Mouse (Mus musculus): ENCODE data around the gene Tead4. TPM values are rescaled to one million over a fixed set of nuclear protein-coding genes. Genes with fewer than 3 reads are reported as not detected.

Gene Tead4
- 4.2 and 5.4 TPM in 2 replicates for polyA plus RNA-seq (2015; fragmentation: Nextera tagmentation; extraction: Ambion mirVana)

GRCm38 (mm10) chr6:128300134-128301001 is at the start of gene Tead4:
TSS of gene Tead4 (minus strand) at chr6:128300823.
- H3K9ac ChIP-seq: peak within 1 kb of the TSS; percentile 73
- H3K9me3 ChIP-seq: peaks cover 5% of the 10 kb centered on the region; the same call in 1 of the 2 replicates
- peak within 1 kb of the TSS; percentile 70 for H3K4me3 ChIP-seq
- no peak within 1 kb of the TSS for H3K27ac ChIP-seq
- peak within 1 kb of the TSS; percentile 98 for H3K4me2 ChIP-seq (replicated peaks)
- under 1% methylated on average over 77 of the region's 81 CpGs for WGBS
- H3K27me3 ChIP-seq: peaks cover 54% of the 10 kb centered on the region
- H3K4me1 ChIP-seq: peaks cover 35% of the 10 kb centered on the region
- H3K36me3 ChIP-seq: no peaks in the 10 kb centered on the region
- peak; percentile 80 for ATAC-seq (ENCODE audit: low FRiP score, low read depth)

DNA sequence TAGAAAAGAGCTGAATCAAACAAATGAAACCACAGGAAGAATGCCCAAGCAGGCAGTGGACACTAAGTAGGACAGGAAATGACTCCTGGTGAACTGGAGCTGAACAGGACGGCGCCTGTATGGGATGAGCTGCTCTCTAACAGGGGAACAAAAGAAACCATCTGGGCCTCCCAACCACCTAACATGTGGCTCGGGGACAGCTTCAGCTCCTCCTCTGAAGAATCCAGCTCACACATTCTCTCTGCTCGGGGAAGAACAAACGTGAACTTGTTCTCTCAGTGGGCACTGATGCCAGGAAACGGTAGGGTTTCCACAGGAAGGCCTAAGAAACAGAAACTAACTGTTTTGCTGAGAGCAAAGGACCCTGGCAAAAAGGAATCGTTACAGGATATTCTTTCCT is 49.1 kb upstream of the Tead4 start:
- Histone ChIP-seq H3K36me3 (peaks cover 21% of the 10 kb centered on the region), H3K9me3 (no peaks in the 10 kb centered on the region), H3K27ac (no peak overlapping the region), H3K4me3 (no peak overlapping the region), H3K27me3 (no peaks in the 10 kb centered on the region), H3K4me1 (peaks cover 16% of the 10 kb centered on the region), H3K9ac (no peak overlapping the region), H3K4me2 (replicated peaks) (no peak overlapping the region)
- 62% methylated on average over 7 of the region's 7 CpGs for WGBS
- no peak for ATAC-seq (ENCODE audit: low FRiP score, low read depth)

- Histone ChIP-seq H3K27ac (no peak overlapping the region), H3K4me1 (peaks cover 5% of the 10 kb centered on the region; the same call in 1 of the 2 replicates), H3K27me3 (no peaks in the 10 kb centered on the region), H3K9me3 (no peaks in the 10 kb centered on the region), H3K36me3 (peaks cover 35% of the 10 kb centered on the region), H3K4me2 (replicated peaks) (no peak overlapping the region), H3K9ac (no peak overlapping the region), H3K4me3 (no peak overlapping the region)
- 75% methylated on average over 6 of the region's 6 CpGs for WGBS
- ATAC-seq (ENCODE audit: low FRiP score, low read depth): no peak
These were observed 46.2 kb upstream of the Tead4 start for GRCm38 (mm10) chr6:128346782-128347181.

GRCm38 (mm10) chr6:128345623-128346022 is 45.0 kb upstream of the Tead4 start:
- peaks cover 30% of the 10 kb centered on the region for H3K36me3 ChIP-seq
- no peaks in the 10 kb centered on the region for H3K27me3 ChIP-seq
- no peak overlapping the region for H3K9ac ChIP-seq
- H3K27ac ChIP-seq: no peak overlapping the region
- peaks cover 5% of the 10 kb centered on the region; the same call in 1 of the 2 replicates for H3K4me1 ChIP-seq
- no peak overlapping the region for H3K4me3 ChIP-seq
- H3K9me3 ChIP-seq: no peaks in the 10 kb centered on the region
- no peak for ATAC-seq (ENCODE audit: low FRiP score, low read depth)
- WGBS: 91% methylated on average over 10 of the region's 10 CpGs
- no peak overlapping the region for H3K4me2 ChIP-seq (replicated peaks)

- no peak overlapping the region for H3K4me3 ChIP-seq
- no peaks in the 10 kb centered on the region for H3K27me3 ChIP-seq
- H3K4me2 ChIP-seq (replicated peaks): no peak overlapping the region
- ATAC-seq (ENCODE audit: low FRiP score, low read depth): no peak
- H3K36me3 ChIP-seq: peaks cover 26% of the 10 kb centered on the region
- H3K4me1 ChIP-seq: peaks cover 14% of the 10 kb centered on the region; the same call in 1 of the 2 replicates
- H3K9me3 ChIP-seq: no peaks in the 10 kb centered on the region
- 86% methylated on average over 11 of the region's 11 CpGs for WGBS
- no peak overlapping the region for H3K9ac ChIP-seq
- no peak overlapping the region for H3K27ac ChIP-seq
These were observed 41.5 kb upstream of the Tead4 start for GRCm38 (mm10) chr6:128341956-128342723.

DNA sequence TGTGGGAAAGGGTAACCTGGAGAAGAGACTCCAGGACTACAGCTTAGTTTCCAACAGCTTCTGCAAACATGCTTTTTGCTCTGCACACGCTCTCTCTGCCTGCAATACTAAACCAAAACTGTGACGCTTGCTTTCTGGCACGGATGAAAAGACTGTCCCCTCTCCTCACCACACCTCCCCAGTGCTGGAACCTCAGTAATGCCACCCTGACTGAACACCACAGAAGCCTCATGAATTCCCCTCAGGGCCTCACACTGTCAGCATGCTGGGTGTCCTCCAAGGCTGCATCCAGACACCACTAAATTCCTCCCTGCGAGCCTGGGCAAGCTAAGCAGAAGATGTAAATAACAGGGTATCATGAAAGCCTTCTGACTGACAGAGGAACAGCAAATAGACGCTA is 38.3 kb upstream of the Tead4 start:
- no peak overlapping the region for H3K27ac ChIP-seq
- no peak overlapping the region for H3K4me3 ChIP-seq
- 0 out of 2 replicates have a peak overlapping the region, but pooled peaks have one; percentile 39 for H3K9ac ChIP-seq
- peaks cover 39% of the 10 kb centered on the region for H3K36me3 ChIP-seq
- H3K4me1 ChIP-seq: peaks cover 14% of the 10 kb centered on the region; the same call in 1 of the 2 replicates
- H3K4me2 ChIP-seq (replicated peaks): no peak overlapping the region
- WGBS: 43% methylated on average over 5 of the region's 5 CpGs
- H3K27me3 ChIP-seq: no peaks in the 10 kb centered on the region
- H3K9me3 ChIP-seq: no peaks in the 10 kb centered on the region
- ATAC-seq (ENCODE audit: low FRiP score, low read depth): peak; percentile 68; the same call in 1 of the 2 replicates

DNA sequence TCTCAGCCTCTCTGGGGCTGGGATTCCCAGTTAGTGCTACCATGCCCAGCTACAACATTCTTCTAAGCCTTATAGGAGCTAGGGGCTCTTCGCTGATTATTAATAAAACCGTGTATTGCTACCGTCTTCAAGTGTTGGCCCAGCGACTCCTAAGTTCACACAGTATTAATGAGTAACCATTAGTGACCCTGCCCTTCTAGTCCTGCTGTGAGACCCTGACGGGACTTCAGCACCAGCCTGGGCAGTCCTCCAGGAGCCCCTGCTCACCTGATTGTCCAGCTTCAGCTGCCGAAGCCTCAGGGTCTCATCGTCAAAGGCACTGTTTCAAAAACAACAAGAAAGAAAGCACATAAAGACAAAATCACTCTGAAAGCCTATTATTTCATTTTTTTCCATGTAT is 36.8 kb upstream of the Tead4 start:
- Histone ChIP-seq H3K27me3 (no peaks in the 10 kb centered on the region), H3K27ac (no peak overlapping the region), H3K9me3 (no peaks in the 10 kb centered on the region), H3K9ac (no peak overlapping the region), H3K4me2 (replicated peaks) (no peak overlapping the region), H3K36me3 (peaks cover 41% of the 10 kb centered on the region), H3K4me1 (peaks cover 14% of the 10 kb centered on the region; the same call in 1 of the 2 replicates), H3K4me3 (no peak overlapping the region)
- WGBS: 80% methylated on average over 7 of the region's 7 CpGs
- ATAC-seq (ENCODE audit: low FRiP score, low read depth): no peak

- Histone ChIP-seq H3K9ac (no peak overlapping the region), H3K9me3 (peaks cover 11% of the 10 kb centered on the region), H3K4me2 (replicated peaks) (no peak overlapping the region), H3K36me3 (peaks cover 59% of the 10 kb centered on the region), H3K4me1 (peaks cover 12% of the 10 kb centered on the region; the same call in 1 of the 2 replicates), H3K27ac (0 out of 2 replicates have a peak overlapping the region, but pooled peaks have one; percentile 10), H3K4me3 (no peak overlapping the region), H3K27me3 (no peaks in the 10 kb centered on the region)
- 33% methylated on average over 12 of the region's 12 CpGs for WGBS
- peak; percentile 37; the same call in 1 of the 2 replicates for ATAC-seq (ENCODE audit: low FRiP score, low read depth)
These were observed 33.9 kb upstream of the Tead4 start for GRCm38 (mm10) chr6:128334397-128335124.

- WGBS: 7% methylated on average over 4 of the region's 4 CpGs
- Histone ChIP-seq H3K4me1 (no peaks in the 10 kb centered on the region), H3K4me2 (replicated peaks) (no peak overlapping the region), H3K9me3 (no peaks in the 10 kb centered on the region), H3K27me3 (no peaks in the 10 kb centered on the region), H3K4me3 (no peak overlapping the region), H3K36me3 (peaks cover 27% of the 10 kb centered on the region), H3K9ac (no peak overlapping the region), H3K27ac (no peak overlapping the region)
- ATAC-seq (ENCODE audit: low FRiP score, low read depth): peak; percentile 34; the same call in 1 of the 2 replicates
These were observed 17.7 kb upstream of the Tead4 start for GRCm38 (mm10) chr6:128318317-128318716.

GRCm38 (mm10) chr6:128315597-128315996 is 15.0 kb upstream of the Tead4 start:
- no peaks in the 10 kb centered on the region for H3K27me3 ChIP-seq
- ATAC-seq (ENCODE audit: low FRiP score, low read depth): no peak
- peaks cover under 1% of the 10 kb centered on the region; the same call in 1 of the 2 replicates for H3K36me3 ChIP-seq
- H3K9ac ChIP-seq: no peak overlapping the region
- H3K4me2 ChIP-seq (replicated peaks): no peak overlapping the region
- no peaks in the 10 kb centered on the region for H3K9me3 ChIP-seq
- no peaks in the 10 kb centered on the region for H3K4me1 ChIP-seq
- H3K27ac ChIP-seq: no peak overlapping the region
- 82% methylated on average over 7 of the region's 8 CpGs for WGBS
- H3K4me3 ChIP-seq: no peak overlapping the region

GRCm38 (mm10) chr6:128314796-128315195 is 14.2 kb upstream of the Tead4 start:
- Histone ChIP-seq H3K27ac (no peak overlapping the region), H3K9ac (no peak overlapping the region), H3K27me3 (no peaks in the 10 kb centered on the region), H3K4me2 (replicated peaks) (no peak overlapping the region), H3K9me3 (no peaks in the 10 kb centered on the region), H3K36me3 (no peaks in the 10 kb centered on the region), H3K4me3 (no peak overlapping the region), H3K4me1 (no peaks in the 10 kb centered on the region)
- 81% methylated on average over 6 of the region's 6 CpGs for WGBS
- ATAC-seq (ENCODE audit: low FRiP score, low read depth): no peak

All from limb, embryonic 13.5 days (tissue).